Mouse (Mus musculus): Measurements from ENCODE around the gene Mier2. TPM values are rescaled to one million over a fixed set of nuclear protein-coding genes. Genes with fewer than 3 reads are reported as not detected.

Mier2 gene
- polyA plus RNA-seq, 1 experiment: 26.6 TPM

DNA sequence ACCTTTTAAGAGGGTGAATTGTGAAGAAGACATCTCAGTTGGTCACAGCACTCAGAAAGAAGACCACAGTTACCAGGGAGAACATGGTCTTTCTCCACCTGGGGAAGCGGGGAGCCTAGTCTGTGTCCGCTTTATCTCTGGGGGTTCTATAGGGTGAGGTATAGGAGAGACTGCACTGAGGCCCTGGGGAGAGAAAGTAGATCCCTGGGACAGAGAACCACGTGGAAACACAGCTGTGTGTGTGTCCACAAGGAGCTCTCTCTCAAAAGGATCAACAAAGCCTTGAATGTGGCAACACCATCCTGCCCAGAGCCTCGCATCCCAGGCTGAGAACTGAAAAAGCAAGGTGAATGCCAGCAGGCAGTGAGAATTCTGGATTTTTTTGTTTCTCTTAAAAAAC, 22.4 kb upstream of the Mier2 start:
- Histone ChIP-seq H3K36me3 (ENCODE audit: control insufficient read depth, insufficient read depth) (no peaks in the 10 kb centered on the region), H3K4me3 (no peak overlapping the region), H3K4me2 (ENCODE audit: low read depth) (no peak overlapping the region), H3ac (ENCODE audit: control insufficient read depth, insufficient read length) (no peak overlapping the region), H3K27me3 (ENCODE audit: control insufficient read depth, insufficient read depth, insufficient read length) (peaks cover 11% of the 10 kb centered on the region), H3K79me2 (ENCODE audit: control insufficient read depth, insufficient read depth) (no peaks in the 10 kb centered on the region)
- no peak for TF ChIP-seq MYOD1 (IDR thresholded peaks at IDR 0.05; ENCODE audit: control insufficient read depth in 1 of 3, insufficient read length in 2 of 3, low read depth in 2 of 3)
- TF ChIP-seq E2F4 (IDR thresholded peaks at IDR 0.05; ENCODE audit: insufficient read depth): no peak
- TF ChIP-seq SRF (IDR thresholded peaks at IDR 0.05; ENCODE audit: control insufficient read depth, insufficient read length, low read depth): no peak
- TF ChIP-seq USF1 (IDR thresholded peaks at IDR 0.05; ENCODE audit: low read depth): no peak
- no peak for TF ChIP-seq TCF12 (IDR thresholded peaks at IDR 0.05; ENCODE audit: insufficient read depth, poor library complexity, severe bottlenecking)
- TF ChIP-seq MYOG (IDR thresholded peaks at IDR 0.05; ENCODE audit: control insufficient read depth in 1 of 3, insufficient read depth in 1 of 3, insufficient read length in 2 of 3, low read depth in 2 of 3): no peak
- no peak for TF ChIP-seq CEBPB (IDR thresholded peaks at IDR 0.05; ENCODE audit: insufficient read depth, poor library complexity, severe bottlenecking)
- TF ChIP-seq MAX (IDR thresholded peaks at IDR 0.05; ENCODE audit: low read depth): no peak
- no peak for TF ChIP-seq TCF3 (IDR thresholded peaks at IDR 0.05; ENCODE audit: insufficient read length, low read depth)
- no peak for TF ChIP-seq POLR2A (IDR thresholded peaks at IDR 0.05; ENCODE audit: insufficient read length, low read depth)

GRCm38 (mm10) chr10:79575754-79576153, 20.8 kb upstream of the Mier2 start:
- H3K4me3 ChIP-seq: no peak overlapping the region
- no peaks in the 10 kb centered on the region for H3K36me3 ChIP-seq (ENCODE audit: control insufficient read depth, insufficient read depth)
- H3K27me3 ChIP-seq (ENCODE audit: control insufficient read depth, insufficient read depth, insufficient read length): peaks cover 11% of the 10 kb centered on the region
- no peak overlapping the region for H3ac ChIP-seq (ENCODE audit: control insufficient read depth, insufficient read length)
- no peaks in the 10 kb centered on the region for H3K79me2 ChIP-seq (ENCODE audit: control insufficient read depth, insufficient read depth)
- H3K4me2 ChIP-seq (ENCODE audit: low read depth): no peak overlapping the region
- TF ChIP-seq E2F4 (IDR thresholded peaks at IDR 0.05; ENCODE audit: insufficient read depth) (no peak), CEBPB (IDR thresholded peaks at IDR 0.05; ENCODE audit: insufficient read depth, poor library complexity, severe bottlenecking) (no peak), SRF (IDR thresholded peaks at IDR 0.05; ENCODE audit: control insufficient read depth, insufficient read length, low read depth) (no peak), TCF12 (IDR thresholded peaks at IDR 0.05; ENCODE audit: insufficient read depth, poor library complexity, severe bottlenecking) (no peak), POLR2AphosphoS2 (IDR thresholded peaks at IDR 0.05; ENCODE audit: insufficient read length, low read depth) (no peak), TCF3 (IDR thresholded peaks at IDR 0.05; ENCODE audit: insufficient read length, low read depth) (no peak), MYOD1 (IDR thresholded peaks at IDR 0.05; ENCODE audit: control insufficient read depth in 1 of 3, insufficient read length in 2 of 3, low read depth in 2 of 3) (no peak), USF1 (IDR thresholded peaks at IDR 0.05; ENCODE audit: low read depth) (no peak), MAX (IDR thresholded peaks at IDR 0.05; ENCODE audit: low read depth) (no peak), REST (IDR thresholded peaks at IDR 0.05; ENCODE audit: insufficient read depth, insufficient read length) (no peak), MYOG (IDR thresholded peaks at IDR 0.05; ENCODE audit: control insufficient read depth in 1 of 3, insufficient read depth in 1 of 3, insufficient read length in 2 of 3, low read depth in 2 of 3) (no peak), POLR2A (IDR thresholded peaks at IDR 0.05; ENCODE audit: insufficient read length, low read depth) (no peak)

- H3K79me2 ChIP-seq (ENCODE audit: control insufficient read depth, insufficient read depth): no peaks in the 10 kb centered on the region
- TF ChIP-seq POLR2A (IDR thresholded peaks at IDR 0.05; ENCODE audit: insufficient read length, low read depth): no peak
- no peak for TF ChIP-seq POLR2AphosphoS2 (IDR thresholded peaks at IDR 0.05; ENCODE audit: insufficient read length, low read depth)
- TF ChIP-seq TCF3 (IDR thresholded peaks at IDR 0.05; ENCODE audit: insufficient read length, low read depth): no peak
- no peak for TF ChIP-seq CEBPB (IDR thresholded peaks at IDR 0.05; ENCODE audit: insufficient read depth, poor library complexity, severe bottlenecking)
- TF ChIP-seq TCF12 (IDR thresholded peaks at IDR 0.05; ENCODE audit: insufficient read depth, poor library complexity, severe bottlenecking): no peak
- TF ChIP-seq E2F4 (IDR thresholded peaks at IDR 0.05; ENCODE audit: insufficient read depth): no peak
- no peak for TF ChIP-seq MYOG (IDR thresholded peaks at IDR 0.05; ENCODE audit: control insufficient read depth in 1 of 3, insufficient read depth in 1 of 3, insufficient read length in 2 of 3, low read depth in 2 of 3)
- TF ChIP-seq MAX (IDR thresholded peaks at IDR 0.05; ENCODE audit: low read depth): no peak
- no peak for TF ChIP-seq REST (IDR thresholded peaks at IDR 0.05; ENCODE audit: insufficient read depth, insufficient read length)
- no peak overlapping the region for H3ac ChIP-seq (ENCODE audit: control insufficient read depth, insufficient read length)
- no peak overlapping the region for H3K4me2 ChIP-seq (ENCODE audit: low read depth)
- H3K4me3 ChIP-seq: no peak overlapping the region
- peaks cover 11% of the 10 kb centered on the region for H3K27me3 ChIP-seq (ENCODE audit: control insufficient read depth, insufficient read depth, insufficient read length)
- no peaks in the 10 kb centered on the region for H3K36me3 ChIP-seq (ENCODE audit: control insufficient read depth, insufficient read depth)
Measured at GRCm38 (mm10) chr10:79574796-79575195, 19.8 kb upstream of the Mier2 start.

- Histone ChIP-seq H3ac (ENCODE audit: control insufficient read depth, insufficient read length) (no peak overlapping the region), H3K27me3 (ENCODE audit: control insufficient read depth, insufficient read depth, insufficient read length) (peaks cover 11% of the 10 kb centered on the region), H3K4me3 (no peak overlapping the region), H3K79me2 (ENCODE audit: control insufficient read depth, insufficient read depth) (no peaks in the 10 kb centered on the region), H3K4me2 (ENCODE audit: low read depth) (no peak overlapping the region), H3K36me3 (ENCODE audit: control insufficient read depth, insufficient read depth) (no peaks in the 10 kb centered on the region)
- TF ChIP-seq E2F4 (IDR thresholded peaks at IDR 0.05; ENCODE audit: insufficient read depth) (no peak), TCF12 (IDR thresholded peaks at IDR 0.05; ENCODE audit: insufficient read depth, poor library complexity, severe bottlenecking) (no peak), MYOG (IDR thresholded peaks at IDR 0.05; ENCODE audit: control insufficient read depth in 1 of 3, insufficient read depth in 1 of 3, insufficient read length in 2 of 3, low read depth in 2 of 3) (no peak), SRF (IDR thresholded peaks at IDR 0.05; ENCODE audit: control insufficient read depth, insufficient read length, low read depth) (no peak), POLR2AphosphoS2 (IDR thresholded peaks at IDR 0.05; ENCODE audit: insufficient read length, low read depth) (no peak), TCF3 (IDR thresholded peaks at IDR 0.05; ENCODE audit: insufficient read length, low read depth) (no peak), REST (IDR thresholded peaks at IDR 0.05; ENCODE audit: insufficient read depth, insufficient read length) (no peak), MAX (IDR thresholded peaks at IDR 0.05; ENCODE audit: low read depth) (no peak), MYOD1 (IDR thresholded peaks at IDR 0.05; ENCODE audit: control insufficient read depth in 1 of 3, insufficient read length in 2 of 3, low read depth in 2 of 3) (no peak), CEBPB (IDR thresholded peaks at IDR 0.05; ENCODE audit: insufficient read depth, poor library complexity, severe bottlenecking) (no peak), POLR2A (IDR thresholded peaks at IDR 0.05; ENCODE audit: insufficient read length, low read depth) (no peak), USF1 (IDR thresholded peaks at IDR 0.05; ENCODE audit: low read depth) (no peak)
Measured at GRCm38 (mm10) chr10:79574350-79574749, 19.4 kb upstream of the Mier2 start.
